Mouse (Mus musculus) CH12.LX (cell line): ENCODE measurements around the gene Gm21693. TPM values are rescaled to one million over a fixed set of nuclear protein-coding genes. Genes with fewer than 3 reads are reported as not detected.
"Not testable (repeated sequence)": the region's sequence is repeated elsewhere in the genome, so short reads cannot be mapped to it uniquely, and the experiment has no call there.

Source experiments
- DNase-seq: peaks from one replicate; pipeline ENCODE4 v3.0.0-alpha.2; 2013; ENCODE audit errors: extremely low read depth
- H3K27ac ChIP-seq: 2 replicates; pipeline ENCODE4 v1.5.1; 2012; ENCODE audit warnings: low read depth, mild to moderate bottlenecking, control low read depth, moderate library complexity; ENCODE audit not compliant: insufficient read depth
- H3K27me3 ChIP-seq: replicated peaks from 2 replicates; pipeline ENCODE3; 2012; ENCODE audit warnings: inconsistent platforms
- H3K36me3 ChIP-seq, 2 experiments: replicated peaks in 1 of 2; 2 replicates each; pipeline versions ENCODE3 to v1.6.1; 2012; ENCODE audit warnings: inconsistent platforms in 1 of 2, low read length in 1 of 2, mild to moderate bottlenecking in 1 of 2, mixed read lengths in 1 of 2, moderate library complexity in 1 of 2; ENCODE audit not compliant: control insufficient read depth in 1 of 2, insufficient read depth in 1 of 2
- H3K4me1 ChIP-seq, 2 experiments: 2 replicates each; pipeline ENCODE4 v1.6.1; 2012; ENCODE audit warnings: inconsistent platforms in 1 of 2, moderate library complexity in 1 of 2; ENCODE audit not compliant: insufficient read depth in 2 of 2, control insufficient read depth in 1 of 2
- H3K4me2 ChIP-seq: 2 replicates; pipeline ENCODE4 v1.6.1; 2012; ENCODE audit warnings: low read depth, mild to moderate bottlenecking, control low read depth; ENCODE audit not compliant: poor library complexity, insufficient read depth, severe bottlenecking
- H3K4me3 ChIP-seq, 3 experiments: fragments of 150-350 bp in 1 of 3; sonication (generic) in 1 of 3; replicated peaks in 1 of 3; 2 replicates each; pipeline versions ENCODE3 to v1.5.1; 2011 to 2012; ENCODE audit warnings: low read depth in 2 of 3, low read length in 2 of 3, mild to moderate bottlenecking in 2 of 3, moderate library complexity in 2 of 3, control low read depth in 1 of 3, improper control_type of control experiment in 1 of 3, inconsistent platforms in 1 of 3, mixed read lengths in 1 of 3; ENCODE audit not compliant: poor library complexity in 1 of 3
- H3K79me2 ChIP-seq: replicated peaks from 2 replicates; pipeline ENCODE4 v1.6.1; 2012; ENCODE audit warnings: mild to moderate bottlenecking, moderate library complexity; ENCODE audit not compliant: control insufficient read depth, poor library complexity, insufficient read depth, severe bottlenecking; ENCODE audit errors: extremely low read depth
- H3K9ac ChIP-seq: 2 replicates; pipeline ENCODE4 v1.6.1; 2012; ENCODE audit warnings: low read depth, mild to moderate bottlenecking, control low read depth, moderate library complexity; ENCODE audit not compliant: insufficient read depth
- H3K9me3 ChIP-seq: replicated peaks from 2 replicates; pipeline ENCODE3; 2012; ENCODE audit warnings: low read length, inconsistent platforms, mixed read lengths
- dilution Hi-C: fragments of 300-500 bp; cut with MboI; formaldehyde crosslinking; loops from 2 replicates; pipeline ENCODE4 v1.14.3; 2020; ENCODE audit warnings: low sequenced_read_pairs; ENCODE audit not compliant: extremely low pct_unique_long_range_greater_than_20kb, extremely low pct_ligation_motif_present
- in situ Hi-C: fragments of 300-500 bp; cut with MboI; formaldehyde crosslinking; loops from 3 replicates; pipeline ENCODE4 v1.14.3; 2019; ENCODE audit warnings: low sequenced_read_pairs, low pct_ligation_motif_present, low pct_unique_long_range_greater_than_20kb, mixed read lengths
- polyA plus RNA-seq: library from polyadenylated mRNA; unstranded; fragments of >175 nt; gene quantifications from 2 replicates; pipeline ENCODE4 v1.2.1, GENCODE M21; 2012; ENCODE audit warnings: low read depth; ENCODE audit not compliant: insufficient read length
- total RNA-seq, 2 experiments: library from RNA; depleted of rRNA; stranded (reverse); fragments of 300-350 nt in 1 of 2; fragments of >200 nt in 1 of 2; gene quantifications; 2 replicates each; pipeline ENCODE4 v1.2.3; 2012 to 2014

The Gm21693 gene
- total RNA-seq (2012; rRNA removed) (not detected in 2 replicates), total RNA-seq (2014; rRNA removed) (not detected in 2 replicates), polyA plus RNA-seq (not detected in 2 replicates)

DNA sequence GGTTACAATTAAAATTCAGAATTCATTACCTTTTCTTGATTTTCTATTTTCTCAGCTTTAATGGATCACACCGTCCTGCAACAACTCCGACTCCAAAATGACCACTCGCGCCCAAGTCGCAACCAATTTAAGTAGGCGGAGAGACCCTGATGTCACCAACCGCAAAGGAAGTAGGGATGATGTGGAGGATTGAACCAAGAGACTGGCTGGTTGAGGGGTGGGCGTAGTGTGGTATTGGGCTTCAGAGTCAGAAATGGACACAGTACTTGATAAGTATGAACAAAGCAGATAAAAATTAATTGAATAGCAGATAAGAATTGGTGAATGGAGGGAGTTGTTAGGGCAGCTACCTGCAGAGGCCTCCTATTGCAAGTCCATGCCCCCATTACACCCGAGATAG is at the start of gene Gm21693:
TSS of gene Gm21693 (minus strand) at position 101 of the 400 bp plus-strand sequence.
- H3K36me3 ChIP-seq, H3K4me2 ChIP-seq, H3K9me3 ChIP-seq, DNase-seq, H3K4me3 ChIP-seq, H3K4me1 ChIP-seq, H3K27ac ChIP-seq, dilution Hi-C loops, H3K79me2 ChIP-seq, H3K27me3 ChIP-seq, in situ Hi-C loops, H3K9ac ChIP-seq: not testable (repeated sequence)

DNA sequence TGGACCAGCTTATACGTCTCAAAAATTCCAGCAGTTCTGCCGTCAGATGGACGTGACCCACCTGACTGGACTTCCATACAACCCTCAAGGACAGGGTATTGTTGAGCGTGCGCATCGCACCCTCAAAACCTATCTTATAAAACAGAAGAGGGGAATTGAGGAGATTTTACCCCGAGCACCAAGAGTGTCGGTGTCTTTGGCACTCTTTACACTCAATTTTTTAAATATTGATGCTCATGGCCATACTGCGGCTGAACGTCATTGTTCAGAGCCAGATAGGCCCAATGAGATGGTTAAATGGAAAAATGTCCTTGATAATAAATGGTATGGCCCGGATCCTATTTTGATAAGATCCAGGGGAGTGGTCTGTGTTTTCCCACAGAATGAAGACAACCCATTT is 4.5 kb downstream of the Gm21693 start:
- dilution Hi-C loops, DNase-seq, H3K27ac ChIP-seq: not testable (repeated sequence)

DNA sequence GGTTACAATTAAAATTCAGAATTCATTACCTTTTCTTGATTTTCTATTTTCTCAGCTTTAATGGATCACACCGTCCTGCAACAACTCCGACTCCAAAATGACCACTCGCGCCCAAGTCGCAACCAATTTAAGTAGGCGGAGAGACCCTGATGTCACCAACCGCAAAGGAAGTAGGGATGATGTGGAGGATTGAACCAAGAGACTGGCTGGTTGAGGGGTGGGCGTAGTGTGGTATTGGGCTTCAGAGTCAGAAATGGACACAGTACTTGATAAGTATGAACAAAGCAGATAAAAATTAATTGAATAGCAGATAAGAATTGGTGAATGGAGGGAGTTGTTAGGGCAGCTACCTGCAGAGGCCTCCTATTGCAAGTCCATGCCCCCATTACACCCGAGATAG is 38.8 kb downstream of the Gm21693 start, which contains the start of gene Gm21677:
TSS of gene Gm21677 (minus strand) at position 101 of the 400 bp plus-strand sequence.
- dilution Hi-C loops, H3K4me2 ChIP-seq, H3K9ac ChIP-seq, H3K4me3 ChIP-seq, H3K79me2 ChIP-seq, in situ Hi-C loops, H3K27me3 ChIP-seq, H3K27ac ChIP-seq, DNase-seq, H3K36me3 ChIP-seq, H3K4me1 ChIP-seq, H3K9me3 ChIP-seq: not testable (repeated sequence)

More for the DNA sequence above, 4.5 kb downstream of the Gm21693 start:
- H3K4me3 ChIP-seq, H3K79me2 ChIP-seq, H3K9ac ChIP-seq, in situ Hi-C loops, H3K27me3 ChIP-seq, H3K9me3 ChIP-seq, H3K36me3 ChIP-seq, H3K4me1 ChIP-seq, H3K4me2 ChIP-seq: not testable (repeated sequence)

Other genes starting within 250 kb of the Gm21693 start
- gene Gm21677, start 38.9 kb downstream of the Gm21693 start, total RNA-seq (2012; rRNA removed), result not detected in 2 replicates
- not detected in 2 replicates for gene Gm21677, start 38.9 kb downstream of the Gm21693 start, total RNA-seq (2014; rRNA removed)
- not detected in 2 replicates for gene Gm21677, start 38.9 kb downstream of the Gm21693 start, polyA plus RNA-seq
- not detected in 2 replicates for gene Gm21704, start 64.8 kb upstream of the Gm21693 start, total RNA-seq (2012; rRNA removed)
- gene Gm21704, start 64.8 kb upstream of the Gm21693 start, total RNA-seq (2014; rRNA removed), result not detected in 2 replicates
- not detected in 2 replicates for gene Gm21704, start 64.8 kb upstream of the Gm21693 start, polyA plus RNA-seq
- not detected in 2 replicates for gene Gm21708, start 64.8 kb upstream of the Gm21693 start, total RNA-seq (2012; rRNA removed)
- not detected in 2 replicates for gene Gm21708, start 64.8 kb upstream of the Gm21693 start, total RNA-seq (2014; rRNA removed)
- not detected in 2 replicates for gene Gm21708, start 64.8 kb upstream of the Gm21693 start, polyA plus RNA-seq